Mouse (Mus musculus) kidney, postnatal 10 days (tissue): ENCODE data around the gene Tmem156.
A peak's percentile ranks its signal among the peaks of the same experiment; 100 is the strongest.
"Not testable (repeated sequence)": the region's sequence is repeated elsewhere in the genome, so short reads cannot be mapped to it uniquely, and the experiment has no call there.

Experiments used
- DNase-seq: peaks from one replicate; pipeline ENCODE4 v3.0.0; 2021; ENCODE audit warnings: mixed read lengths

Gene Tmem156

DNA sequence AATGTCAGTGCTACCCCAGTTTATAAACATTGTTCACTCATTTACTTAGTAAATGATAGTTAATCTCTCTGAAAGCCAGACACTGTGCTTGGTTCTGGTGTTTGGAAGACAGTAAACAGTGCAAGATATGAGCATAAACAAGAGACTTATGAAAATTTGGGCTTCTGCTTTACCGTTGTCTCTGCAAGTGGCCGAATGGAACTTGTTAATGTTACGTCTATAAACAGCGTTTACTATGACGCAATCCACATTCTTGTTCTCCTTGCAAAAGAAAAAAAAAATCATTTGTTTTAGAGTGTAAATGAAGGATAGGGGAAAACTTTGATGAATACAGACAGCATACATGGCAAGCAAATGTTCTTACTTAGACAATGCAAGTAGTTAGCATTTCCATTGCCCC lies at the start of gene Tmem156:
TSS of gene Tmem156 (minus strand) at position 212 of the 400 bp plus-strand sequence.
- DNase-seq: no peak

DNA sequence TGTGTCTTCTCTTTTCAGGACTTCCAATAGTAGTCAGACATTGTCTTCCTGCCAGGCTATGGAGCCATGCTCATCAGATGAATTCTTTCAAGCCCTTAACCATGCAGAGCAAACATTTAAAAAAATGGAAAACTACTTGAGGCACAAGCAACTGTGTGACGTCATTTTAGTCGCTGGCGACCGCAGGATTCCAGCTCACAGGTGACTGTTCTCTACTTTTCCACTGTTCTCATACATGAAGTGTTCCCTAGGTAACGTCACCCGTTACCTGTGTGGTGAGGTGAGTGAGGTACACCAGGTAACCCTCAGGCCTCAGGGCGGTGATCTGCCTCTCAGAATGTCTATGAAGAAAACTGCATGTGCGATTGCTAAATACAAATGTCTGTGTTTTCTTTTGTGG lies 49.3 kb upstream of the Tmem156 start:
- DNase-seq: no peak

DNA sequence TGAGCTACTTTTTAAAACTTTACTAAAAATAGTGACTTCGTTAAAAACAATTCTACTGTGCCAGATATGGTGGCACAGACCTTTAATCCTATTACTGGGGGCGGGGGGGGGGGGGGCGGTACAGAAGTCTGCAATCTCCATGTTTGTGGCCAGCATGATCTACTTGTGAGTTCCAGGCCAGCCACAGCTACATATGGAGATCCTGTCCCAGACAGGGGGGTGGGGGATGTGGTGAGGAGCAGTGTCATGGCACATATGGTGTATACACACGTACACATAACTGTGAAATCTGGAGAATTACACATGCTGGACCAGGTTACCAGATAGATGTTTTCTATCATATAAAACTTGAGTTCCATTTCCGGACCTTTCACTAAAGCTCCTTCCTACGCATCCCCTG lies 45.1 kb upstream of the Tmem156 start:
- no peak for DNase-seq

DNA sequence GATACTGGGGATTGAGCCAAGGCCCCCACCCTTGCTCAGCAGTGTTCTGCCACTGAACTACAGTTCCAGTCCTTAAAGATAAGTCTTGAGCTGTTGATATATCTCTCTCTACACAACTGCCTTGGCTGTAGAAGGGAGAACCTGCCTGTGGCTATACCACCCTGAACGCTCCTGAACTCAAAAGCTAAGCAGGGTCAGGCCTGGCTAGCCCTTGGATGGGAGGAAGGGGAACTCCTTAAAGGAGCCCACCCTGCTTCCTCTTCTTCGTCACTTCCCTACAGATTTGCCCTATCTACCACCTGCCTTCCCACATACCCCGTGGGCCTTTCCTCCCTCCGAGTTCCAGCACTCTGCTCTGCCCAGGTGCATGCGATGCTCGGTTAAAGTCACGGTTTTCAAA lies 44.2 kb upstream of the Tmem156 start:
- no peak for DNase-seq

DNA sequence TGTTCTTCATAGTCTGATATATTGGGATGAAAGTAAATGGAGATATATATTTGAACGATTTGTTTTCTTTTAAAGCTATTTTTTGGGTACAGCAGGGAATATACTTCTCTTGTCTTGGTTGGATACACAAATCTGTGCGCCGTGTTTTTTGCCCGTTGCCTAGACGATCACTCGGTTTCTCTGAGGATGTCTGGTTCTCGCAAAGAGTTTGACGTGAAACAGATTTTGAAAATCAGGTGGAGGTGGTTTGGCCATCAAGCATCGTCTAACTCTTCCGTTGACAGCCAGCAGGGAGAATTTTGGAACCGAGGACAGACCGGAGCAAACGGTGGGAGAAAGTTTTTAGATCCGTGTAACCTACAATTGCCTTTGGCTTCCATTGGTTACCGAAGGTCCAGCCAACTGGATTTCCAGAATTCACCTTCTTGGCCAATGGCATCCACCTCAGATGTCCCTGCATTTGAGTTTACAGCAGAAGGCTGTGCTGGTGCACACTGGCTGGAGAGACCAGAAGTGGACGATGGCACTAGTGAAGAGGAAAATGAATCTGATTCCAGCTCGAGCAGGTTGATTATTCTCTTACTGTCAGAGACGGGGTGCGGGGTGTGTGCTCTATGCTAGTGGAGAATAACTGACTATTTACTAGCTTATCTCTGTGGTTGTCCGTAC lies 39.4 kb upstream of the Tmem156 start:
- DNase-seq: no peak

- DNase-seq: no peak
Measured at GRCm38 (mm10) chr5:65130528-65131210, 38.7 kb upstream of the Tmem156 start.

- DNase-seq: no peak
Measured at GRCm38 (mm10) chr5:65128481-65128880, 36.5 kb upstream of the Tmem156 start.

GRCm38 (mm10) chr5:65126137-65126536 lies 34.2 kb upstream of the Tmem156 start:
- no peak for DNase-seq

GRCm38 (mm10) chr5:65122616-65123015 lies 30.7 kb upstream of the Tmem156 start:
- DNase-seq: no peak

- DNase-seq: no peak
Measured at GRCm38 (mm10) chr5:65119918-65120317, 28.0 kb upstream of the Tmem156 start.

DNA sequence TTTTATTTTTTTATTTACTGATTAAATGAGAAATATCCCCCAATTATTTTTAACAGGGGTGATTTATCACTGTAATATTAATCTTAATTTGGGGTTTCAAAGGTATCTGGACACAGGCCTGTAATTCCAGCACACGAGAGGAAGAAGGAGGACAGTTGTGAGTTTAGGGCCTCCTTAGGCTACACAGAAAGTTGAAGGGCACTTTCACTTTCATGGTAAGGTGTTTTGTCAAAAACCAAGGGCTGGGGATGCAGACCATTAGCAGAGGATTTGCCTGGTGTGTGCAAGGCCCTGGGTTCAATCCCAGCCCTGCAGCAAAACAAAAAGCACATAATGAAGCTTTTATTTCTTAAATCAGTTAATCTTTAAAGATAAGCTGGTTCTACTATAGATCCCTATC lies 27.6 kb upstream of the Tmem156 start:
- no peak for DNase-seq

GRCm38 (mm10) chr5:65116789-65117188 lies 24.9 kb upstream of the Tmem156 start:
- no peak for DNase-seq

- no peak for DNase-seq
Measured at GRCm38 (mm10) chr5:65113323-65113722, 21.4 kb upstream of the Tmem156 start.

DNA sequence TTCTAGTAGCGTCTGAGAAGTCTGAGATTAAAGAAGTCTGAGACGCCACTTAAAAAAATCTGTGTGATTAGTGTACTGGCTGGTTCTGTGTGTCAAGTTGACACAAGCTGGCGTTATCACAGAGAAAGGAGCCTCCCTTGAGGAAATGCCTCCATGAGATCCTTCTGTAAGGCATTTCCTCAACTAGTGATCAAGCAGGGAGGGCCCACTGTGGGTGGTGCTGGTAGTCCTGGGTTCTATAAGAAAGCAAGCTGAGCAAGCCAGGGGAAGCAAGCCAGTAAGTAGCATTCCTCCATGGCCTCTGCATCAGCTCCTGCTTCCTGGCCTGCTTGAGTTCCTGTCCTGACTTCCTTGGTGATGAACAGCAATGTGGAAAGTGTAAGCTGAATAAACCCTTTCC lies 20.3 kb upstream of the Tmem156 start:
- DNase-seq: not testable (repeated sequence)

GRCm38 (mm10) chr5:65107773-65108432 lies 16.0 kb upstream of the Tmem156 start:
- peak; percentile 58 for DNase-seq

DNA sequence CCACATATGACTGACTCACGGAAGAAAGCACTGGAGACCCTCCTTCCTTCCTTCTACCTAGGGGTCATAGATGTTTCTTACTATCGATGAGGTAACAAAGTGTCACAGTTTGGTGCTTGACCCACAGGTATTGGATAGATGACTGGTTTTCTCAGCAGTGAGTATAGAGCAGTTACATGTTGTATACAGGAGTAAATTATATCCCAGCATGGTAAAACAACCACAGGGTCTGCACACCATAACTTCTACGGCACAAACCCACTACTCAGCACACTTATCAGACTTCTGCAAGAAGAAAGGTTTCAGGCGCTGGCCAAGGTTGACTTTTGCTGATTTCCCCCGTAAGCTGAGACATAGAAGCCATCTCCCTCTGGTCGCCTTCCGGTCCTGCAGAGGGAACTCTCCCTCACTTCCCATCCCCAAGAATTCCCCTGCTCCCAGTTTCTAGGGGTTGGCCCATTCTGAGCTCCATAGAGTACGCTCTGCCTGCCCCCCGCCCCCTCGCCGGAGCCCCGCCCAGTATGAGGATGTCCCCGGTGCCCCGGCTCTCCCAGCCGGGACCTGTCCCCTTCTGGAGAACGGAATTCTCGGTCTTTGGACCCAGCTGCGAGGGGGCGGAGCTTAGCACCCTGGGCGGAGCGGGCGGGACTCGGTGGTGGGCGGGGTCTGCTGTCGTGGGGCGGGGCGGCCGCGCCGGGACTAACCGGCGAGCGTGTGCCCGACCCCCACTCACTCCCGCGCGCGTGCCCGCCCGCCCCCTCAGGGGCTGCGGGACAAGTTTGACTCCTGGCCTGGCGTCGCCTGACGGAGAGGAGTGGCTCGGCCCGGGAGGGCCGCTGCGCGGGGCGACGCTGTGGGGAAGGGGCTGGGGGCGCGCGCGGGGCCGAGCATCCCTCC lies 15.2 kb upstream of the Tmem156 start, which contains the start of gene Klhl5:
TSS of gene Klhl5 (plus strand) at position 664 of the 897 bp plus-strand sequence.
- peak; percentile 98 for DNase-seq

DNA sequence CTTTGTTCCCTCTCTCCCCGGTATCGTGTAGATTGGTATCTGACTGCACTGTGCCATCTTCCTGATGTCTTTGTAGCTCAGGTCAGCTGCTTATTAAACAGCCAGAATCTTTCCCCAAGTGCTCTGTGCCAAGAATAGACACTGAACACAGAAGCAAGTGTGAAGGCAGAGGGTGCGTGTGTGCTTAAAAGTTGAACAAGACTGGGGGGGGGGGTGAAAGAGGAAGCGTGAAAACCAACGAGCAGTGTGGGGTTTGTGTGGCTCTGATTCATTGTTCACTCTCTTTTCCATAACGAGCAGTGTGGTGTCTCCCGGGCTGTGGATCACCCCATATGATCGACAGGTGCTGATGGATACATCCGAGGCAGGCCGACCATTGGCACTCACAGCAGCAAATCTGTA lies 10.7 kb upstream of the Tmem156 start:
- no peak for DNase-seq

DNA sequence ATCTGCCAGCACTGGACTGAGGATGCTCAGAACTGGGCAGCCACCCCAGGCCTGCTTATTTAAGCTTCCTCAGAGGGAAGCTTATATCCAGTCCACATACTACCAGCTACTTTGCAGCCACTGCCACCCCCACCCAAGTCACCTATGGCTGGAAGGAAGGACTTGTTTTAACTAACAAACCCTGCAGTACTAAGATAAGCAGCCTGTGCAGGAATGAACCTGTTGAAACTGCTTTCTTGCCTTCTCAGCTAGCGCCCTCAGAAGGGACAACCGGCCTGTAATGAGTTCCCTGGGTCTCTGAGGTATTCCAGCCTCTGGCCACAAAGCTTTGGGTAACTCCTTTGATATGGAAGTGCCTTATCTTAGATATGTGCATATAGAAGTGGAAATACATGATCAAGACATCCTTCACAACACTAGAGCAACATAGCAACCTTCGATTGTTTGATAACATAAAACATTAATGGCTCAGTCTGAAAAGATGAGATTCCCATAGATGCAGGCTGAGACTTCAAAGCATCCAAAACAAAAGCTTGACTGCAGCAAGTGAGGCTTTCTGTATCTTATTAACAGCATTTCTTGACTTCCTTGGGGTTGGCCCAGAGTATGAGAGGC lies 10.2 kb upstream of the Tmem156 start:
- no peak for DNase-seq

GRCm38 (mm10) chr5:65101621-65102020 lies 9.7 kb upstream of the Tmem156 start:
- DNase-seq: no peak

- no peak for DNase-seq
Measured at GRCm38 (mm10) chr5:65101209-65101608, 9.3 kb upstream of the Tmem156 start.

DNA sequence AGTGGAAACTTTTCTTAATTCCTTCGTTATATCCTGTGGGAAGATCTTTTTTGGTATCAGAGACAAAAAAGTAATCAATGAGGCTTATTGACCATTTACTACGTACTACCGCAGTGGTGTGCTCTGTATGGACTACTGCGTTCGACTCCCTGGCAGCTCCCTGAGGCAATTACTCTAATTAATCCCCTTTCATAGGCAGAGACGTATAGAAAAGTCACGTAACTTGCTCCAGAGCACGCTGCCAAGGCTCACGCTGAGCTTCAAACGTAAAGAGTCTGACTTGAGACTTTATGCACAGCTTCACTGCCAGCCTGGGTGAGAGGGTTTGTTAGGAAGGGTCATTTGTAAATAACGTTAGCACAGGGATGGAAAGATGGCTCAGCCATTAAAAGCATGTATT lies 8.1 kb upstream of the Tmem156 start:
- no peak for DNase-seq

- DNase-seq: no peak
Measured at GRCm38 (mm10) chr5:65097457-65097856, 5.5 kb upstream of the Tmem156 start.

- DNase-seq: no peak
Measured at GRCm38 (mm10) chr5:65096805-65097204, 4.9 kb upstream of the Tmem156 start.
